Mouse (Mus musculus): Measurements from ENCODE around the gene Klc4.

- TF ChIP-seq RAD21 (IDR thresholded peaks at IDR 0.05; ENCODE audit: low read depth, low read length) (peak; percentile 63), TBP (IDR thresholded peaks at IDR 0.05; ENCODE audit: low read depth, low read length) (no peak), POLR2AphosphoS5 (IDR thresholded peaks at IDR 0.05; ENCODE audit: borderline replicate concordance, low read depth, low read length) (no peak), CTCF (IDR thresholded peaks at IDR 0.05 in 2 of 3, conservative IDR thresholded peaks at IDR 0.05 in 1 of 3; ENCODE audit: control insufficient read depth in 1 of 3, insufficient read depth in 1 of 3, low read depth in 2 of 3, low read length in 3 of 3, poor library complexity in 1 of 3, severe bottlenecking in 1 of 3) (peak in 1 of 3 experiments; percentile 54; a peak in 2 of 6 replicates), POLR2A (IDR thresholded peaks at IDR 0.05; ENCODE audit: control insufficient read depth in 1 of 2, insufficient read depth in 1 of 2, low read depth in 1 of 2, low read length in 2 of 2, poor library complexity in 1 of 2) (no peak), GATA1 (IDR thresholded peaks at IDR 0.05; ENCODE audit: low read depth, low read length) (no peak), EP300 (IDR thresholded peaks at IDR 0.05; ENCODE audit: low read depth in 1 of 2, low read length in 2 of 2) (no peak), MXI1 (IDR thresholded peaks at IDR 0.05; ENCODE audit: low read depth, low read length) (no peak)
These were observed 45.3 kb downstream of the Klc4 start for GRCm38 (mm10) chr17:46600569-46600968.
